Mouse (Mus musculus): ENCODE results near the gene Snx5.

Snx5 gene

GRCm38 (mm10) chr2:144270507-144271420, at the start of gene Snx5, which contains the start of gene Mgme1:
Gene Snx5 (minus strand): TSS chr2:144270906.
Gene Mgme1 (plus strand): TSS chr2:144270663.
- DNase-seq (ENCODE audit: low read depth, low spot score) = peak; percentile 98

GRCm38 (mm10) chr2:144311372-144311771, 40.7 kb upstream of the Snx5 start:
- DNase-seq (ENCODE audit: low read depth, low spot score) = no peak

GRCm38 (mm10) chr2:144310273-144310672, 39.6 kb upstream of the Snx5 start:
- DNase-seq (ENCODE audit: low read depth, low spot score) = no peak

GRCm38 (mm10) chr2:144308561-144308960, 37.9 kb upstream of the Snx5 start:
- no peak for DNase-seq (ENCODE audit: low read depth, low spot score)

- no peak for DNase-seq (ENCODE audit: low read depth, low spot score)
Observed at GRCm38 (mm10) chr2:144305721-144306294, 35.1 kb upstream of the Snx5 start.

- DNase-seq (ENCODE audit: low read depth, low spot score) = no peak
Observed at GRCm38 (mm10) chr2:144301101-144301500, 30.4 kb upstream of the Snx5 start.

- no peak for DNase-seq (ENCODE audit: low read depth, low spot score)
Observed at GRCm38 (mm10) chr2:144299749-144300669, 29.3 kb upstream of the Snx5 start.

- DNase-seq (ENCODE audit: low read depth, low spot score) = no peak
Observed at GRCm38 (mm10) chr2:144295145-144295735, 24.5 kb upstream of the Snx5 start.

GRCm38 (mm10) chr2:144291600-144292305, 21.0 kb upstream of the Snx5 start:
- DNase-seq (ENCODE audit: low read depth, low spot score) = no peak

- DNase-seq (ENCODE audit: low read depth, low spot score) = no peak
Observed at GRCm38 (mm10) chr2:144290321-144290720, 19.6 kb upstream of the Snx5 start.

GRCm38 (mm10) chr2:144281417-144281816, 10.7 kb upstream of the Snx5 start:
- no peak for DNase-seq (ENCODE audit: low read depth, low spot score)

GRCm38 (mm10) chr2:144280568-144280967, 9.9 kb upstream of the Snx5 start:
- DNase-seq (ENCODE audit: low read depth, low spot score) = no peak

- no peak for DNase-seq (ENCODE audit: low read depth, low spot score)
Observed at GRCm38 (mm10) chr2:144279742-144280141, 9.0 kb upstream of the Snx5 start.

- DNase-seq (ENCODE audit: low read depth, low spot score) = no peak
Observed at GRCm38 (mm10) chr2:144276885-144277284, 6.2 kb upstream of the Snx5 start.

- no peak for DNase-seq (ENCODE audit: low read depth, low spot score)
Observed at GRCm38 (mm10) chr2:144274741-144275140, 4.0 kb upstream of the Snx5 start.

GRCm38 (mm10) chr2:144272088-144272487, 1.4 kb upstream of the Snx5 start:
- peak; percentile 48 for DNase-seq (ENCODE audit: low read depth, low spot score)

GRCm38 (mm10) chr2:144269679-144270475, 829 bp downstream of the Snx5 start:
- DNase-seq (ENCODE audit: low read depth, low spot score) = no peak

- peak; percentile 51 for DNase-seq (ENCODE audit: low read depth, low spot score)
Observed at GRCm38 (mm10) chr2:144269306-144269650, 1.4 kb downstream of the Snx5 start.

GRCm38 (mm10) chr2:144268446-144269305, 2.0 kb downstream of the Snx5 start:
- peak; percentile 29 for DNase-seq (ENCODE audit: low read depth, low spot score)
